Mouse (Mus musculus) megakaryocyte, embryonic 14.5 days (primary cell): ENCODE measurements around the gene Trip4.

Source experiments
- FLI1 ChIP-seq: IDR thresholded peaks from 2 replicates; pipeline ENCODE4 v1.6.1; 2012; ENCODE audit warnings: low read length, inconsistent platforms, mixed read lengths
- GATA1 ChIP-seq: IDR thresholded peaks from 3 replicates; pipeline ENCODE4 v1.6.1; 2012; ENCODE audit warnings: mixed read lengths, low read length, inconsistent platforms, borderline replicate concordance

GRCm38 (mm10) chr9:65826226-65826587 is 82.4 kb downstream of the Trip4 start:
- no peak for TF ChIP-seq GATA1
- no peak for TF ChIP-seq FLI1
